Mouse (Mus musculus): ENCODE measurements around the gene Ncoa5. TPM values are rescaled to one million over a fixed set of nuclear protein-coding genes. Genes with fewer than 3 reads are reported as not detected.
A peak's percentile ranks its signal among the peaks of the same experiment; 100 is the strongest.

Ncoa5 gene
- polyA plus RNA-seq, 1 experiment from 2014 or later = 85.6 TPM

- H3K36me3 ChIP-seq (ENCODE audit: control insufficient read depth, insufficient read depth, low read length) = no peaks in the 10 kb centered on the region
- peaks cover 10% of the 10 kb centered on the region for H3K27me3 ChIP-seq (ENCODE audit: control insufficient read depth, insufficient read depth, low read length)
- no peaks in the 10 kb centered on the region for H3K9me3 ChIP-seq (ENCODE audit: control insufficient read depth, low read length)
- H3K4me1 ChIP-seq (ENCODE audit: control insufficient read depth, insufficient read depth, low read length) = peaks cover 19% of the 10 kb centered on the region
- peak; percentile 5; the same call in 1 of the 2 replicates for ATAC-seq (ENCODE audit: low FRiP score)
- H3K9ac ChIP-seq (ENCODE audit: low read length) = peak overlapping the region; percentile 58; the same call in 1 of the 2 replicates
- no peak overlapping the region for H3K27ac ChIP-seq (ENCODE audit: low read depth, low read length)
- H3K4me3 ChIP-seq (ENCODE audit: low read depth, low read length) = peak overlapping the region; percentile 66
- DNase-seq (ENCODE audit: low spot score, missing footprints) = peak; percentile 95
- 10% methylated on average over 17 of the region's 17 CpGs for WGBS
- peak overlapping the region; percentile 50 for H3K4me2 ChIP-seq
Observed at GRCm38 (mm10) chr2:164961506-164962182, 73.0 kb downstream of the Ncoa5 start.

- Histone ChIP-seq H3K27ac (ENCODE audit: low read depth, low read length) (no peak within 1 kb of the TSS), H3K27me3 (ENCODE audit: control insufficient read depth, insufficient read depth, low read length) (peaks cover 3% of the 10 kb centered on the region; the same call in 1 of the 2 replicates), H3K9ac (ENCODE audit: low read length) (peak within 1 kb of the TSS; percentile 58), H3K4me3 (ENCODE audit: low read depth, low read length) (peak within 1 kb of the TSS; percentile 66), H3K9me3 (ENCODE audit: control insufficient read depth, low read length) (no peaks in the 10 kb centered on the region; the same call in 1 of the 2 replicates), H3K4me1 (ENCODE audit: control insufficient read depth, insufficient read depth, low read length) (peaks cover 19% of the 10 kb centered on the region), H3K4me2 (peak within 1 kb of the TSS; percentile 50), H3K36me3 (ENCODE audit: control insufficient read depth, insufficient read depth, low read length) (no peaks in the 10 kb centered on the region)
- ATAC-seq (ENCODE audit: low FRiP score) (peak; percentile 80), DNase-seq (ENCODE audit: low spot score, missing footprints) (peak; percentile 98)
- 2% methylated on average over 30 of the region's 54 CpGs for WGBS
Observed at GRCm38 (mm10) chr2:164960716-164961441, 73.8 kb downstream of the Ncoa5 start, which contains the start of gene Slc12a5. Gene Slc12a5, plus strand, starts transcription at chr2:164960802.

- no peaks in the 10 kb centered on the region for H3K36me3 ChIP-seq (ENCODE audit: control insufficient read depth, insufficient read depth, low read length)
- H3K4me3 ChIP-seq (ENCODE audit: low read depth, low read length) = no peak overlapping the region
- DNase-seq (ENCODE audit: low spot score, missing footprints) (no peak), ATAC-seq (ENCODE audit: low FRiP score) (no peak)
- H3K4me1 ChIP-seq (ENCODE audit: control insufficient read depth, insufficient read depth, low read length) = peaks cover 10% of the 10 kb centered on the region
- no peak overlapping the region for H3K27ac ChIP-seq (ENCODE audit: low read depth, low read length)
- H3K4me2 ChIP-seq = no peak overlapping the region
- no peak overlapping the region for H3K9ac ChIP-seq (ENCODE audit: low read length)
- H3K9me3 ChIP-seq (ENCODE audit: control insufficient read depth, low read length) = no peaks in the 10 kb centered on the region; the same call in 1 of the 2 replicates
- WGBS = 66% methylated on average over 9 of the region's 9 CpGs
- peaks cover 4% of the 10 kb centered on the region; the same call in 1 of the 2 replicates for H3K27me3 ChIP-seq (ENCODE audit: control insufficient read depth, insufficient read depth, low read length)
Observed at GRCm38 (mm10) chr2:164957548-164958315, 76.9 kb downstream of the Ncoa5 start.

- 75% methylated on average over 5 of the region's 5 CpGs for WGBS
- DNase-seq (ENCODE audit: low spot score, missing footprints) (no peak), ATAC-seq (ENCODE audit: low FRiP score) (no peak)
- Histone ChIP-seq H3K4me2 (no peak overlapping the region), H3K9ac (ENCODE audit: low read length) (no peak overlapping the region), H3K36me3 (ENCODE audit: control insufficient read depth, insufficient read depth, low read length) (no peaks in the 10 kb centered on the region), H3K9me3 (ENCODE audit: control insufficient read depth, low read length) (no peaks in the 10 kb centered on the region; the same call in 1 of the 2 replicates), H3K27ac (ENCODE audit: low read depth, low read length) (no peak overlapping the region), H3K4me3 (ENCODE audit: low read depth, low read length) (no peak overlapping the region), H3K27me3 (ENCODE audit: control insufficient read depth, insufficient read depth, low read length) (peaks cover 14% of the 10 kb centered on the region), H3K4me1 (ENCODE audit: control insufficient read depth, insufficient read depth, low read length) (peaks cover 6% of the 10 kb centered on the region)
Observed at GRCm38 (mm10) chr2:164956195-164956594, 78.5 kb downstream of the Ncoa5 start.

- 71% methylated on average over 4 of the region's 4 CpGs for WGBS
Observed at GRCm38 (mm10) chr2:164955725-164956124, 78.9 kb downstream of the Ncoa5 start.

GRCm38 (mm10) chr2:164953224-164953623, 81.4 kb downstream of the Ncoa5 start:
- Histone ChIP-seq H3K4me2 (no peak overlapping the region), H3K36me3 (ENCODE audit: control insufficient read depth, insufficient read depth, low read length) (no peaks in the 10 kb centered on the region), H3K4me1 (ENCODE audit: control insufficient read depth, insufficient read depth, low read length) (peaks cover 5% of the 10 kb centered on the region; the same call in 1 of the 2 replicates), H3K9ac (ENCODE audit: low read length) (no peak overlapping the region), H3K9me3 (ENCODE audit: control insufficient read depth, low read length) (no peaks in the 10 kb centered on the region; the same call in 1 of the 2 replicates), H3K4me3 (ENCODE audit: low read depth, low read length) (no peak overlapping the region), H3K27ac (ENCODE audit: low read depth, low read length) (no peak overlapping the region), H3K27me3 (ENCODE audit: control insufficient read depth, insufficient read depth, low read length) (peaks cover 44% of the 10 kb centered on the region)
- WGBS = 2% methylated on average over 21 of the region's 21 CpGs
- DNase-seq (ENCODE audit: low spot score, missing footprints) = peak; percentile 98
- peak; percentile 82 for ATAC-seq (ENCODE audit: low FRiP score)

More at GRCm38 (mm10) chr2:164955725-164956124, 78.9 kb downstream of the Ncoa5 start:
- no peak for DNase-seq (ENCODE audit: low spot score, missing footprints)
- H3K4me3 ChIP-seq (ENCODE audit: low read depth, low read length) = no peak overlapping the region
- H3K9me3 ChIP-seq (ENCODE audit: control insufficient read depth, low read length) = no peaks in the 10 kb centered on the region; the same call in 1 of the 2 replicates
- no peak for ATAC-seq (ENCODE audit: low FRiP score)
- H3K4me1 ChIP-seq (ENCODE audit: control insufficient read depth, insufficient read depth, low read length) = peaks cover 2% of the 10 kb centered on the region; the same call in 1 of the 2 replicates
- H3K9ac ChIP-seq (ENCODE audit: low read length) = no peak overlapping the region
- no peak overlapping the region for H3K27ac ChIP-seq (ENCODE audit: low read depth, low read length)
- H3K27me3 ChIP-seq (ENCODE audit: control insufficient read depth, insufficient read depth, low read length) = peaks cover 19% of the 10 kb centered on the region
- H3K36me3 ChIP-seq (ENCODE audit: control insufficient read depth, insufficient read depth, low read length) = no peaks in the 10 kb centered on the region
- no peak overlapping the region for H3K4me2 ChIP-seq

- H3K36me3 ChIP-seq (ENCODE audit: control insufficient read depth, insufficient read depth, low read length) = no peaks in the 10 kb centered on the region
- H3K4me3 ChIP-seq (ENCODE audit: low read depth, low read length) = no peak overlapping the region
- no peak overlapping the region for H3K27ac ChIP-seq (ENCODE audit: low read depth, low read length)
- no peak overlapping the region for H3K4me2 ChIP-seq
- H3K27me3 ChIP-seq (ENCODE audit: control insufficient read depth, insufficient read depth, low read length) = peaks cover 51% of the 10 kb centered on the region
- WGBS = 47% methylated on average over 13 of the region's 13 CpGs
- DNase-seq (ENCODE audit: low spot score, missing footprints) = no peak
- H3K4me1 ChIP-seq (ENCODE audit: control insufficient read depth, insufficient read depth, low read length) = peaks cover 5% of the 10 kb centered on the region; the same call in 1 of the 2 replicates
- H3K9me3 ChIP-seq (ENCODE audit: control insufficient read depth, low read length) = no peaks in the 10 kb centered on the region; the same call in 1 of the 2 replicates
- ATAC-seq (ENCODE audit: low FRiP score) = no peak
- no peak overlapping the region for H3K9ac ChIP-seq (ENCODE audit: low read length)
Observed at GRCm38 (mm10) chr2:164952448-164952847, 82.2 kb downstream of the Ncoa5 start.

- DNase-seq (ENCODE audit: low spot score, missing footprints) (no peak), ATAC-seq (ENCODE audit: low FRiP score) (no peak)
- H3K4me2 ChIP-seq = no peak overlapping the region
- H3K4me1 ChIP-seq (ENCODE audit: control insufficient read depth, insufficient read depth, low read length) = peaks cover 5% of the 10 kb centered on the region; the same call in 1 of the 2 replicates
- H3K27me3 ChIP-seq (ENCODE audit: control insufficient read depth, insufficient read depth, low read length) = peaks cover 51% of the 10 kb centered on the region
- WGBS = 80% methylated on average over 4 of the region's 4 CpGs
- no peak overlapping the region for H3K27ac ChIP-seq (ENCODE audit: low read depth, low read length)
- H3K9me3 ChIP-seq (ENCODE audit: control insufficient read depth, low read length) = no peaks in the 10 kb centered on the region; the same call in 1 of the 2 replicates
- no peak overlapping the region for H3K9ac ChIP-seq (ENCODE audit: low read length)
- no peaks in the 10 kb centered on the region for H3K36me3 ChIP-seq (ENCODE audit: control insufficient read depth, insufficient read depth, low read length)
- no peak overlapping the region for H3K4me3 ChIP-seq (ENCODE audit: low read depth, low read length)
Observed at GRCm38 (mm10) chr2:164951745-164952144, 82.9 kb downstream of the Ncoa5 start.
